Mouse (Mus musculus) embryo, embryonic 9.5 days (tissue): ENCODE results near the gene Hspa12a.

Experiments used
- DNase-seq: peaks from one replicate; pipeline ENCODE4 v3.0.0-alpha.2; 2017; ENCODE audit errors: extremely low spot score

Gene Hspa12a

GRCm38 (mm10) chr19:58823301-58823700 is 120.2 kb downstream of the Hspa12a start:
- DNase-seq, result no peak

GRCm38 (mm10) chr19:58822454-58823200 is 120.8 kb downstream of the Hspa12a start:
- DNase-seq, result no peak

GRCm38 (mm10) chr19:58818571-58819415 is 124.7 kb downstream of the Hspa12a start:
- DNase-seq, result no peak

GRCm38 (mm10) chr19:58817398-58817797 is 126.1 kb downstream of the Hspa12a start:
- no peak for DNase-seq

GRCm38 (mm10) chr19:58816453-58817041 is 126.9 kb downstream of the Hspa12a start:
- DNase-seq, result no peak

- no peak for DNase-seq
Observed at GRCm38 (mm10) chr19:58815179-58815922, 128.1 kb downstream of the Hspa12a start.

GRCm38 (mm10) chr19:58810536-58810935 is 132.9 kb downstream of the Hspa12a start:
- no peak for DNase-seq

GRCm38 (mm10) chr19:58808864-58809263 is 134.6 kb downstream of the Hspa12a start:
- no peak for DNase-seq

GRCm38 (mm10) chr19:58806364-58806763 is 137.1 kb downstream of the Hspa12a start:
- peak; percentile 61 for DNase-seq

GRCm38 (mm10) chr19:58805191-58805779 is 138.2 kb downstream of the Hspa12a start:
- no peak for DNase-seq

GRCm38 (mm10) chr19:58795114-58795669 is 148.3 kb downstream of the Hspa12a start:
- no peak for DNase-seq

GRCm38 (mm10) chr19:58794284-58794683 is 149.2 kb downstream of the Hspa12a start, which contains the start of gene 1700019N19Rik:
Gene 1700019N19Rik (minus strand): TSS chr19:58794461.
- peak; percentile 13 for DNase-seq

GRCm38 (mm10) chr19:58789194-58789593 is 154.3 kb downstream of the Hspa12a start:
- DNase-seq, result no peak

GRCm38 (mm10) chr19:58783938-58784337 is 159.5 kb downstream of the Hspa12a start:
- DNase-seq, result no peak

GRCm38 (mm10) chr19:58781566-58781965 is 161.9 kb downstream of the Hspa12a start:
- no peak for DNase-seq

- no peak for DNase-seq
Observed at GRCm38 (mm10) chr19:58776461-58776860, 167.0 kb downstream of the Hspa12a start.

- DNase-seq, result no peak
Observed at GRCm38 (mm10) chr19:58767329-58767728, 176.1 kb downstream of the Hspa12a start.

GRCm38 (mm10) chr19:58762848-58763541 is 180.5 kb downstream of the Hspa12a start:
- peak; percentile 78 for DNase-seq

GRCm38 (mm10) chr19:58762316-58762715 is 181.1 kb downstream of the Hspa12a start:
- peak; percentile 40 for DNase-seq

GRCm38 (mm10) chr19:58759423-58759822 is 184.0 kb downstream of the Hspa12a start, which contains the start of gene Pnliprp2:
Gene Pnliprp2 (plus strand): TSS chr19:58759719.
- DNase-seq, result no peak
